Mouse (Mus musculus) limb, embryonic 12.5 days (tissue): ENCODE measurements around the gene Ccdc97. TPM values are rescaled to one million over a fixed set of nuclear protein-coding genes. Genes with fewer than 3 reads are reported as not detected.

Experiments used
- ATAC-seq: fragments of 200-750 bp; cut with Nextera tagmentation; 2 replicates; pipeline ENCODE4 v1.8.0; 2017; ENCODE audit warnings: low read depth, moderate TSS enrichment; ENCODE audit not compliant: insufficient number of reproducible peaks, insufficient read depth, low FRiP score, low TSS enrichment
- H3K27ac ChIP-seq: fragments of 300-500 bp; sonication (generic); 2 replicates; pipeline ENCODE4 v1.5.1; 2016; ENCODE audit warnings: mild to moderate bottlenecking, moderate library complexity
- H3K27me3 ChIP-seq: fragments of 300-500 bp; sonication (generic); 2 replicates; pipeline ENCODE4 v1.6.1; 2016; ENCODE audit warnings: mild to moderate bottlenecking, moderate library complexity
- H3K36me3 ChIP-seq: fragments of 300-500 bp; sonication (generic); 2 replicates; pipeline ENCODE4 v1.6.1; 2016; ENCODE audit warnings: mild to moderate bottlenecking, moderate library complexity
- H3K4me1 ChIP-seq: fragments of 300-500 bp; sonication (generic); replicated peaks from 2 replicates; pipeline ENCODE4 v1.6.1; 2016
- H3K4me2 ChIP-seq: fragments of 300-500 bp; sonication (generic); 2 replicates; pipeline ENCODE4 v1.6.1; 2016; ENCODE audit warnings: mild to moderate bottlenecking, moderate library complexity
- H3K4me3 ChIP-seq: fragments of 300-500 bp; sonication (generic); replicated peaks from 2 replicates; pipeline ENCODE4 v1.5.1; 2016; ENCODE audit warnings: mild to moderate bottlenecking
- H3K9ac ChIP-seq: fragments of 300-500 bp; sonication (generic); replicated peaks from 2 replicates; pipeline ENCODE4 v1.6.1; 2016; ENCODE audit warnings: mild to moderate bottlenecking, moderate library complexity
- H3K9me3 ChIP-seq: fragments of 300-500 bp; sonication (generic); 2 replicates; pipeline ENCODE4 v1.6.1; 2016; ENCODE audit warnings: mild to moderate bottlenecking, moderate library complexity
- WGBS: fragments of 180-500 bp; shearing (Covaris S2); methylation state at CpG from one replicate; pipeline ENCODE4 v1.1.7; 2016; 5-methylcytosine and 5-hydroxymethylcytosine counted together
- polyA plus RNA-seq: library from polyadenylated mRNA; unstranded; fragments of >200 nt; fragmentation: Nextera tagmentation; extraction: Ambion mirVana; gene quantifications from 2 replicates; pipeline ENCODE4 v1.2.1, GENCODE M21; 2016

Ccdc97 gene
- polyA plus RNA-seq, 1 experiment from 2014 or later, result 20.6 TPM

- Histone ChIP-seq H3K27ac (no peak overlapping the region), H3K27me3 (peaks cover 72% of the 10 kb centered on the region), H3K9me3 (no peaks in the 10 kb centered on the region; the same call in 1 of the 2 replicates), H3K4me2 (peak overlapping the region; percentile 87), H3K9ac (peak overlapping the region; percentile 50), H3K4me1 (peaks cover 36% of the 10 kb centered on the region), H3K36me3 (no peaks in the 10 kb centered on the region), H3K4me3 (peak overlapping the region; percentile 67)
- WGBS, result under 1% methylated on average over 52 of the region's 52 CpGs
- no peak for ATAC-seq
Measured at GRCm38 (mm10) chr7:25688810-25689586, 29.9 kb downstream of the Ccdc97 start.

GRCm38 (mm10) chr7:25687811-25688401, 31.0 kb downstream of the Ccdc97 start:
- peak overlapping the region; percentile 63 for H3K9ac ChIP-seq
- no peaks in the 10 kb centered on the region for H3K36me3 ChIP-seq
- peaks cover 72% of the 10 kb centered on the region for H3K27me3 ChIP-seq
- under 1% methylated on average over 47 of the region's 47 CpGs for WGBS
- peaks cover 36% of the 10 kb centered on the region for H3K4me1 ChIP-seq
- H3K4me3 ChIP-seq, result peak overlapping the region; percentile 67
- ATAC-seq, result no peak
- H3K27ac ChIP-seq, result peak overlapping the region; percentile 23; the same call in 1 of the 2 replicates
- H3K9me3 ChIP-seq, result no peaks in the 10 kb centered on the region; the same call in 1 of the 2 replicates
- H3K4me2 ChIP-seq, result peak overlapping the region; percentile 87

GRCm38 (mm10) chr7:25686680-25687531, 32.0 kb downstream of the Ccdc97 start, which contains the start of gene Tgfb1:
Gene Tgfb1 (plus strand): TSS chr7:25687002.
- Histone ChIP-seq H3K9ac (peak within 1 kb of the TSS; percentile 63), H3K4me1 (peaks cover 36% of the 10 kb centered on the region), H3K4me3 (peak within 1 kb of the TSS; percentile 67), H3K4me2 (peak within 1 kb of the TSS; percentile 87), H3K27me3 (peaks cover 70% of the 10 kb centered on the region), H3K36me3 (no peaks in the 10 kb centered on the region), H3K27ac (peak within 1 kb of the TSS; percentile 23; the same call in 1 of the 2 replicates), H3K9me3 (no peaks in the 10 kb centered on the region)
- WGBS, result 1% methylated on average over 52 of the region's 69 CpGs
- peak; percentile 43 for ATAC-seq

- H3K36me3 ChIP-seq, result no peaks in the 10 kb centered on the region
- no peak for ATAC-seq
- peak overlapping the region; percentile 67 for H3K4me3 ChIP-seq
- 67% methylated on average over 21 of the region's 21 CpGs for WGBS
- no peak overlapping the region for H3K27ac ChIP-seq
- peak overlapping the region; percentile 63; the same call in 1 of the 2 replicates for H3K9ac ChIP-seq
- peaks cover 62% of the 10 kb centered on the region for H3K27me3 ChIP-seq
- H3K4me1 ChIP-seq, result peaks cover 40% of the 10 kb centered on the region
- H3K9me3 ChIP-seq, result no peaks in the 10 kb centered on the region
- peak overlapping the region; percentile 87 for H3K4me2 ChIP-seq
Measured at GRCm38 (mm10) chr7:25685926-25686470, 32.9 kb downstream of the Ccdc97 start.

GRCm38 (mm10) chr7:25684659-25685058, 34.2 kb downstream of the Ccdc97 start:
- Histone ChIP-seq H3K4me1 (peaks cover 40% of the 10 kb centered on the region), H3K36me3 (no peaks in the 10 kb centered on the region), H3K27ac (no peak overlapping the region), H3K9me3 (no peaks in the 10 kb centered on the region), H3K4me2 (no peak overlapping the region), H3K27me3 (peaks cover 50% of the 10 kb centered on the region), H3K9ac (no peak overlapping the region), H3K4me3 (no peak overlapping the region)
- WGBS, result 86% methylated on average over 6 of the region's 6 CpGs
- no peak for ATAC-seq

GRCm38 (mm10) chr7:25683474-25684180, 35.3 kb downstream of the Ccdc97 start:
- Histone ChIP-seq H3K9me3 (no peaks in the 10 kb centered on the region), H3K9ac (no peak overlapping the region; the same call in 1 of the 2 replicates), H3K4me2 (no peak overlapping the region), H3K36me3 (no peaks in the 10 kb centered on the region), H3K27me3 (peaks cover 50% of the 10 kb centered on the region), H3K4me1 (peaks cover 31% of the 10 kb centered on the region), H3K27ac (no peak overlapping the region), H3K4me3 (no peak overlapping the region)
- 75% methylated on average over 7 of the region's 7 CpGs for WGBS
- ATAC-seq, result no peak

GRCm38 (mm10) chr7:25681341-25682231, 37.3 kb downstream of the Ccdc97 start:
- Histone ChIP-seq H3K9ac (no peak overlapping the region), H3K36me3 (no peaks in the 10 kb centered on the region), H3K4me1 (peaks cover 12% of the 10 kb centered on the region), H3K27me3 (peaks cover 41% of the 10 kb centered on the region), H3K4me3 (peak overlapping the region; percentile 61), H3K4me2 (peak overlapping the region; percentile 59), H3K27ac (no peak overlapping the region), H3K9me3 (no peaks in the 10 kb centered on the region)
- WGBS, result 65% methylated on average over 15 of the region's 15 CpGs
- ATAC-seq, result no peak

GRCm38 (mm10) chr7:25680514-25681258, 38.2 kb downstream of the Ccdc97 start, which contains the start of gene B9d2:
Gene B9d2 (plus strand): TSS chr7:25680780.
- H3K36me3 ChIP-seq, result no peaks in the 10 kb centered on the region

GRCm38 (mm10) chr7:25679971-25680370, 38.9 kb downstream of the Ccdc97 start:
- no peak for ATAC-seq
- 14% methylated on average over 6 of the region's 6 CpGs for WGBS
- H3K36me3 ChIP-seq, result no peaks in the 10 kb centered on the region
- peaks cover 41% of the 10 kb centered on the region for H3K27me3 ChIP-seq
- peak overlapping the region; percentile 61 for H3K4me3 ChIP-seq
- peaks cover 9% of the 10 kb centered on the region for H3K4me1 ChIP-seq
- H3K27ac ChIP-seq, result 0 out of 2 replicates have a peak overlapping the region, but pooled peaks have one; percentile 94
- H3K4me2 ChIP-seq, result peak overlapping the region; percentile 59
- H3K9ac ChIP-seq, result no peak overlapping the region
- no peaks in the 10 kb centered on the region for H3K9me3 ChIP-seq

More at GRCm38 (mm10) chr7:25680514-25681258, 38.2 kb downstream of the Ccdc97 start, which contains the start of gene B9d2:
- peaks cover 4% of the 10 kb centered on the region; the same call in 1 of the 2 replicates for H3K4me1 ChIP-seq
- peak within 1 kb of the TSS; percentile 60; the same call in 1 of the 2 replicates for H3K9ac ChIP-seq
- H3K9me3 ChIP-seq, result no peaks in the 10 kb centered on the region
- H3K4me3 ChIP-seq, result peak within 1 kb of the TSS; percentile 61
- WGBS, result under 1% methylated on average over 46 of the region's 46 CpGs
- peak; percentile 93 for ATAC-seq
- H3K4me2 ChIP-seq, result peak within 1 kb of the TSS; percentile 59
- H3K27me3 ChIP-seq, result peaks cover 41% of the 10 kb centered on the region
- peak within 1 kb of the TSS; percentile 94 for H3K27ac ChIP-seq
